Mouse (Mus musculus) central nervous system, embryonic 18 days (tissue): Measurements from ENCODE around the gene Cd84. TPM values are rescaled to one million over a fixed set of nuclear protein-coding genes. Genes with fewer than 3 reads are reported as not detected.

Experiments
- polyA plus RNA-seq: library from polyadenylated mRNA; depleted of rRNA; stranded (reverse); fragments of >200 nt; gene quantifications from 2 replicates; pipeline ENCODE4 v1.2.3, GENCODE M21; 2012; rRNA removed

Gene Cd84
- polyA plus RNA-seq, result 0.70 and 0.84 TPM in 2 replicates

GRCm38 (mm10) chr1:171839488-171839887, at the start of gene Cd84:
TSS of gene Cd84 (plus strand) at chr1:171839697.

DNA sequence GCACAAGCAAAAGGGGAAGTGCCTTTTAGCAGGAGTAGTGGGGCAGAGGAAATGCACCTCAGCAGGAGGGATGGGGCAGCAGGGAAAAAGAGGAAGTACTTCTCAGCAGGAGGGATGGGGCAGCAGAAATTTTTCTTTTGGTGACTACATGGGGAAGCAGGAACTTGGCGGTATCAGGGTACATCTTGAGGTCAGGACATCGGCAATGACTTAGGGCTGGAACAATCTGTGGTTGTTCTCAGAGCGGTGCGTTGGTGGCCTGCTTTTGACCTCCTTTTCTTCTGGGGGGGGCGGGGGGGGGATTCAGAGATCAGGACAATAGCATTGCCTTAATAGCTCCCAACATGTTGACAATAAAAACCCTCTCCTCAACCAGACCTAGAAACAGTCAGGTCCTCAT, 55.9 kb downstream of the Cd84 start, which contains the start of gene Gm10521:
Gene Gm10521 (plus strand): TSS at position 301 of the 400 bp plus-strand sequence.

DNA sequence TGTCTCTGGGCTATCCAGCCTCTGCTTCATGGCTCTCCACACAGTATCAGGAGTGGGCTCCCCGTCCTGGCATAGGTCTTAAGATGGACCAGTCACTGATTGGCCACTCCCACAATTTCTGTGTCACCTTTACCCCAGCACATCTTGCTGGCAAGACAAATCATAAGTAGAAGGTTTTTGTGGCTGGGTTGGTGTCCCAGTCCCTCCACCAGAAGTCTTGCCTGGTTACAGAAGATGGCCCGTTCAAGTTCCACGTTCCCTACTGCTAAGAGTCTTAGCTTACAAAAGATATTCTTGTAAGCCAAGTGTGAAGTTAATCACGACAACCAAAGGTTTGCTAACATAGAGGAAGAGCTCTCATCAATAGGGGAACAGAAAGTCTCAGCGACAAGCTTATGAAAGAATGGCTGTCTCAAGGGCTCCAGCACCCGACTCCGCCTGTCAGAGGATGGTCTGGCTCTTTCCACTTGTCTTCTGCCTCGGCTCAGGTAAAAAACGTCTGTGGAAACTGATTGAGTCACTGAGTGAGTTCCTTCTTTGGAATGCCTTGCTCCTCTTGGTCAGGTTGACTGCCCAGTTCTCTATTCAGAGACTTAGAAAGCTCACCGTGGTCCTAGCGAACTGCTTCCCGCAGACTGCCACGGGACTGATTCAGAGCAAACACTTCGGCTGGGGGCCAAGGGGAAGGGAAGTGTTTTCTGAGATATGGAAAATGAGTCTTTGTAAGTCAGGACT, 78.0 kb downstream of the Cd84 start, which contains the start of gene Slamf6:
Gene Slamf6 (plus strand): TSS at position 211 of the 735 bp plus-strand sequence.

Other genes starting within 250 kb of the Cd84 start
- 0.16 and 0.24 TPM in 2 replicates for gene Ly9, start 232.3 kb upstream of the Cd84 start, polyA plus RNA-seq
- gene Slamf7, start 186.7 kb upstream of the Cd84 start, polyA plus RNA-seq, result 0.01 TPM in 1 of 2 replicates, not detected in the other
- gene Cd48, start 157.7 kb upstream of the Cd84 start, polyA plus RNA-seq, result 0.56 and 0.84 TPM in 2 replicates
- 0.10 and 0.20 TPM in 2 replicates for gene Slamf1, start 72.6 kb upstream of the Cd84 start, polyA plus RNA-seq
- 0.03 and 0.05 TPM in 2 replicates for gene Gm10521, start 56.0 kb downstream of the Cd84 start, polyA plus RNA-seq
- 0.01 TPM in 1 of 2 replicates, not detected in the other for gene Slamf6, start 77.8 kb downstream of the Cd84 start, polyA plus RNA-seq
- 38.5 and 45.1 TPM in 2 replicates for gene Vangl2, start 188.7 kb downstream of the Cd84 start, polyA plus RNA-seq
- gene Nhlh1, start 217.9 kb downstream of the Cd84 start, polyA plus RNA-seq, result 1.7 and 3.4 TPM in 2 replicates
- 96.4 and 100 TPM in 2 replicates for gene Copa, start 242.8 kb downstream of the Cd84 start, polyA plus RNA-seq
- 100 and 107 TPM in 2 replicates for gene Ncstn, start 243.1 kb downstream of the Cd84 start, polyA plus RNA-seq